ENCODE assay signal across 36 mouse cellular contexts in the genomic region with DNA sequence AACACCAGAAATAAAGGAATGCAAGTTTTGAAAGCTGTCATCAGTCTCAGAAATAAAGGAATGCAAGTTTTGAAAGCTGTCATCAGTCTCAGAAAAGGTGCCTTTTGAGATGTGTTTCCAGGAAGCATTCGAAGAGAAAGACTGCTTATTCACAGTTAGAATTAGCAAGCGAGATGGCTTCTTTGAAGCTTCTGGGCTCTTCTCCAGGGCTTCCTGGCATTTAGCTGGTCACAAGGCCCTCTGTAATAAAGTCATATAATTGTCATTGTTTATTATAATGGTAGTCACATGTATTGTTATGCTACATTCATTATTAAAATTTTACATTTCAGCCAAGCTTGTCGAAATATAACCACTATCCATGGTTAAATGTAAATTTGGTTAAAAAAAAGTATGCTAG. TPM values are rescaled to one million over a fixed set of nuclear protein-coding genes. Genes with fewer than 3 reads are reported as not detected.
A peak's percentile ranks its signal among the peaks of the same experiment; 100 is the strongest.
DNase-seq lines count a peak whose midpoint lies in the region; ATAC-seq and TF ChIP-seq lines count a peak whose summit lies in the region.
"Had no signal": no experiment of that assay in that cellular context is flagged by ENCODE, and none has a peak within 500 bp of the region (broad histone marks: within the 10 kb centered on the region; RNA-seq: fewer than 3 reads in every experiment).

No protein-coding gene starts in this region.

- H3K27ac ChIP-seq in midbrain, embryonic 11.5 days (ENCODE audit: low read depth, low read length) = no peak overlapping the region
- H3K27ac ChIP-seq in midbrain, embryonic 14.5 days (replicated peaks; ENCODE audit: low read depth, low read length) = no peak overlapping the region
- H3K27ac ChIP-seq in gastrocnemius, adult 2 months = no peak overlapping the region
- H3K27ac ChIP-seq: embryonic facial prominence, embryonic 10.5 days; embryonic facial prominence, embryonic 13.5 days; forebrain, embryonic 12.5 days; forebrain, embryonic 15.5 days; heart, adult 2 months; heart, embryonic 10.5 days; heart, embryonic 13.5 days; hindbrain, embryonic 12.5 days; hindbrain, embryonic 15.5 days had no signal

- WGBS in midbrain, embryonic 11.5 days = 86% methylated on average over 3 of the region's 3 CpGs
- 76% methylated on average over 3 of the region's 3 CpGs for WGBS in midbrain, embryonic 14.5 days
- 50% methylated on average over 3 of the region's 3 CpGs for WGBS in lung, adult 2 months

- no peak overlapping the region for H3K4me2 ChIP-seq in midbrain, embryonic 11.5 days
- H3K4me2 ChIP-seq in midbrain, embryonic 14.5 days (ENCODE audit: low read length) = no peak overlapping the region
- H3K4me2 ChIP-seq: embryonic facial prominence, embryonic 13.5 days; forebrain, embryonic 12.5 days; forebrain, embryonic 15.5 days; heart, embryonic 13.5 days; hindbrain, embryonic 12.5 days; hindbrain, embryonic 15.5 days had no signal

- no peak for TF ChIP-seq POLR2A in lung, adult 2 months (IDR thresholded peaks at IDR 0.05; ENCODE audit: borderline replicate concordance, extremely low read depth, low read depth, low read length)

- no peaks in the 10 kb centered on the region for H3K27me3 ChIP-seq in midbrain, embryonic 11.5 days (ENCODE audit: control insufficient read depth, insufficient read depth, low read length)
- H3K27me3 ChIP-seq in midbrain, embryonic 14.5 days (ENCODE audit: control insufficient read depth, insufficient read depth, low read length) = no peaks in the 10 kb centered on the region
- H3K27me3 ChIP-seq: embryonic facial prominence, embryonic 13.5 days; forebrain, embryonic 15.5 days; hindbrain, embryonic 12.5 days; hindbrain, embryonic 15.5 days; Patski had no signal

- H3K4me1 ChIP-seq in midbrain, embryonic 11.5 days (ENCODE audit: control insufficient read depth, insufficient read depth, low read length) = no peaks in the 10 kb centered on the region
- H3K4me1 ChIP-seq in midbrain, embryonic 14.5 days (ENCODE audit: control insufficient read depth, insufficient read depth, low read length) = 0 out of 2 replicates have a peak, but pooled peaks cover 3% of the 10 kb centered on the region
- H3K4me1 ChIP-seq in lung, adult 2 months (ENCODE audit: control insufficient read depth, insufficient read depth, low read length) = no peaks in the 10 kb centered on the region
- H3K4me1 ChIP-seq: embryonic facial prominence, embryonic 13.5 days; forebrain, embryonic 12.5 days; forebrain, embryonic 15.5 days; heart, embryonic 10.5 days; heart, embryonic 13.5 days had no signal

- no peak for TF ChIP-seq CTCF in lung, adult 2 months (IDR thresholded peaks at IDR 0.05; ENCODE audit: insufficient read depth, low read length)
- no peak for TF ChIP-seq CTCF in gastrocnemius, adult 2 months (IDR thresholded peaks at IDR 0.05)

- H3K36me3 ChIP-seq in midbrain, embryonic 11.5 days (ENCODE audit: control insufficient read depth, insufficient read depth, low read length) = no peaks in the 10 kb centered on the region
- no peaks in the 10 kb centered on the region for H3K36me3 ChIP-seq in midbrain, embryonic 14.5 days (ENCODE audit: control insufficient read depth, insufficient read depth, low read length)
- H3K36me3 ChIP-seq: embryonic facial prominence, embryonic 10.5 days; embryonic facial prominence, embryonic 13.5 days; forebrain, embryonic 12.5 days; forebrain, embryonic 15.5 days; heart, embryonic 10.5 days; heart, embryonic 13.5 days; hindbrain, embryonic 12.5 days; hindbrain, embryonic 15.5 days had no signal

- no peaks in the 10 kb centered on the region for H3K9me3 ChIP-seq in midbrain, embryonic 11.5 days (ENCODE audit: control insufficient read depth, low read length)
- H3K9me3 ChIP-seq in midbrain, embryonic 14.5 days (ENCODE audit: control insufficient read depth, low read length) = no peaks in the 10 kb centered on the region
- H3K9me3 ChIP-seq: embryonic facial prominence, embryonic 10.5 days; embryonic facial prominence, embryonic 13.5 days; forebrain, embryonic 12.5 days; forebrain, embryonic 15.5 days; heart, embryonic 10.5 days; heart, embryonic 13.5 days; hindbrain, embryonic 12.5 days; hindbrain, embryonic 15.5 days had no signal

- no peak for ATAC-seq in midbrain, embryonic 11.5 days (ENCODE audit: low FRiP score)
- ATAC-seq in midbrain, embryonic 14.5 days (ENCODE audit: low FRiP score, low TSS enrichment) = no peak
- ATAC-seq: forebrain, embryonic 15.5 days; inflammation-experienced regulatory T-cells, adult 6 months; intestine, embryonic 16.5 days; Patski had no signal

- peak; percentile 50 to 51 for DNase-seq in cerebellum, postnatal 10 days
- no peak for DNase-seq in cerebellum, adult 11-12 months
- DNase-seq in heart, adult 18-20 months = peak; percentile 22 to 27
- DNase-seq in heart, postnatal 36 days = no peak
- DNase-seq in midbrain, embryonic 11.5 days (ENCODE audit: low spot score, missing footprints) = peak; percentile 28
- DNase-seq in midbrain, embryonic 14.5 days = no peak
- DNase-seq in lung, adult 2 months = no peak
- DNase-seq in gastrocnemius, adult 2 months = no peak
- DNase-seq: adrenal gland, adult 2 months; adrenal gland, postnatal 14 days; cerebellum, adult 8-10 months; cerebellum, postnatal 25 days; embryo, embryonic 11 days; gastrocnemius, postnatal 25 days; heart, adult 2 months; heart, postnatal 14 days; kidney, adult 18-20 months had no signal

- intact Hi-C loops in heart, postnatal 36 days (cut with DNase I) = no loop called here
- intact Hi-C loops in gastrocnemius, adult 2 months (cut with DNase I) = no loop called here

- no peak overlapping the region for H3K9ac ChIP-seq in midbrain, embryonic 11.5 days (ENCODE audit: low read length)
- H3K9ac ChIP-seq in midbrain, embryonic 14.5 days (replicated peaks; ENCODE audit: low read length) = no peak overlapping the region
- H3K9ac ChIP-seq: embryonic facial prominence, embryonic 13.5 days; forebrain, embryonic 12.5 days; forebrain, embryonic 15.5 days; heart, embryonic 13.5 days; hindbrain, embryonic 12.5 days; hindbrain, embryonic 15.5 days had no signal

- H3K4me3 ChIP-seq in midbrain, embryonic 11.5 days (ENCODE audit: low read depth, low read length) = no peak overlapping the region
- no peak overlapping the region for H3K4me3 ChIP-seq in midbrain, embryonic 14.5 days (replicated peaks; ENCODE audit: low read depth, low read length)
- H3K4me3 ChIP-seq in lung, adult 2 months (replicated peaks; ENCODE audit: extremely low read depth, low read depth, low read length) = no peak overlapping the region
- no peak overlapping the region for H3K4me3 ChIP-seq in gastrocnemius, adult 2 months
- H3K4me3 ChIP-seq: embryonic facial prominence, embryonic 10.5 days; embryonic facial prominence, embryonic 13.5 days; erythroblast, embryonic 14.5 days; forebrain, embryonic 12.5 days; forebrain, embryonic 15.5 days; heart, adult 2 months; heart, embryonic 10.5 days; heart, embryonic 13.5 days; hindbrain, embryonic 12.5 days; hindbrain, embryonic 15.5 days had no signal

RNA-seq across cellular contexts. Expression of a gene that starts 13.1 kb away (rescaled TPM):
- 10 to 100 TPM; 75.4 to 90.8 TPM for total RNA-seq in heart, adult 18-20 months (2021)
- 10 to 100 TPM; 79.5 to 92.6 TPM for total RNA-seq in heart, postnatal 36 days (2021)
- polyA plus RNA-seq in midbrain, embryonic 11.5 days (2014; fragmentation: Nextera tagmentation; extraction: Ambion mirVana) = 70.9 and 71.6 TPM in 2 replicates
- 836 and 875 TPM in 2 replicates for polyA plus RNA-seq in midbrain, embryonic 14.5 days (2014; fragmentation: Nextera tagmentation; extraction: Ambion mirVana)
- polyA plus RNA-seq in lung, adult 2 months (2012; rRNA removed) = 55.3 and 77.9 TPM in 2 replicates
- total RNA-seq in gastrocnemius, adult 2 months (2021) = 10 to 100 TPM; 66.3 to 79.2 TPM
- total RNA-seq: common myeloid progenitor, adult 5-6 weeks; hematopoietic stem cell, adult 5-6 weeks had no signal
- polyA plus RNA-seq: erythroblast, embryonic 14.5 days had no signal

RNA-seq across cellular contexts. Expression of a gene that starts 31.9 kb away (rescaled TPM):
- not detected for total RNA-seq in heart, adult 18-20 months (2021)
- not detected for total RNA-seq in heart, postnatal 36 days (2021)
- polyA plus RNA-seq in midbrain, embryonic 11.5 days (2014; fragmentation: Nextera tagmentation; extraction: Ambion mirVana) = not detected in 2 replicates
- polyA plus RNA-seq in midbrain, embryonic 14.5 days (2014; fragmentation: Nextera tagmentation; extraction: Ambion mirVana) = not detected in 2 replicates
- 0.05 TPM in 1 of 2 replicates, not detected in the other for polyA plus RNA-seq in lung, adult 2 months (2012; rRNA removed)
- total RNA-seq in gastrocnemius, adult 2 months (2021) = not detected
- total RNA-seq: adrenal gland, adult 2 months; adrenal gland, postnatal 14 days; adrenal gland, postnatal 4 days; common myeloid progenitor, adult 5-6 weeks; ES-E14; gastrocnemius, adult 8-10 months; gastrocnemius, postnatal 25 days; heart, adult 2 months; heart, postnatal 14 days; hematopoietic stem cell, adult 5-6 weeks had no signal
- polyA plus RNA-seq: adrenal gland, adult 2 months; embryonic facial prominence, embryonic 10.5 days; embryonic facial prominence, embryonic 13.5 days; erythroblast, embryonic 14.5 days; forebrain, embryonic 12.5 days; forebrain, embryonic 15.5 days; frontal cortex, adult 2 months; heart, embryonic 10.5 days; heart, embryonic 13.5 days; heart, embryonic 16.5 days; hindbrain, embryonic 12.5 days; hindbrain, embryonic 15.5 days; inflammation-experienced regulatory T-cells, adult 6 months; intestine, embryonic 16.5 days; Patski had no signal

Comparison
In these comparisons a context has a peak if more than half of its experiments do, and no peak if none do; other contexts are left out.
1. DNase-seq: peak in cerebellum, postnatal 10 days (2 of 2), heart, adult 18-20 months (2 of 2) and midbrain, embryonic 11.5 days (single experiment); none in cerebellum, adult 11-12 months (single experiment), heart, postnatal 36 days (0 of 2), midbrain, embryonic 14.5 days (single experiment), lung, adult 2 months (single experiment) and gastrocnemius, adult 2 months (single experiment).